Mouse (Mus musculus) layer of hippocampus, adult 11-12 months (tissue): ENCODE measurements around the gene Upk1a.
A peak's percentile ranks its signal among the peaks of the same experiment; 100 is the strongest.

ENCODE experiments used
- DNase-seq: peaks from one replicate; pipeline ENCODE4 v3.0.0; 2022; ENCODE audit warnings: low spot score

Upk1a gene

GRCm38 (mm10) chr7:30612654-30613402, at the start of gene Upk1a:
TSS of gene Upk1a (minus strand) at chr7:30612847.
- no peak for DNase-seq

- DNase-seq, result peak; percentile 99
Observed at GRCm38 (mm10) chr7:30649591-30650540, 37.2 kb upstream of the Upk1a start, which contains the start of gene Rbm42. TSS of gene Rbm42 (minus strand) at chr7:30650317.

GRCm38 (mm10) chr7:30639083-30639482, 26.4 kb upstream of the Upk1a start:
- no peak for DNase-seq

GRCm38 (mm10) chr7:30636395-30636794, 23.7 kb upstream of the Upk1a start:
- no peak for DNase-seq

- no peak for DNase-seq
Observed at GRCm38 (mm10) chr7:30635752-30636151, 23.1 kb upstream of the Upk1a start, which contains the start of gene Etv2. TSS of gene Etv2 (minus strand) at chr7:30635852.

GRCm38 (mm10) chr7:30634621-30635020, 22.0 kb upstream of the Upk1a start:
- DNase-seq, result peak; percentile 35

- DNase-seq, result no peak
Observed at GRCm38 (mm10) chr7:30633762-30634412, 21.2 kb upstream of the Upk1a start.

GRCm38 (mm10) chr7:30629013-30629412, 16.4 kb upstream of the Upk1a start:
- no peak for DNase-seq

- DNase-seq, result no peak
Observed at GRCm38 (mm10) chr7:30626647-30627046, 14.0 kb upstream of the Upk1a start.

- peak; percentile 83 for DNase-seq
Observed at GRCm38 (mm10) chr7:30625530-30626384, 13.1 kb upstream of the Upk1a start, which contains the start of gene Cox6b1. TSS of gene Cox6b1 (minus strand) at chr7:30626151.

GRCm38 (mm10) chr7:30619202-30619601, 6.6 kb upstream of the Upk1a start:
- DNase-seq, result peak; percentile 18

- DNase-seq, result no peak
Observed at GRCm38 (mm10) chr7:30618658-30619057, 6.0 kb upstream of the Upk1a start.

GRCm38 (mm10) chr7:30615049-30615760, 2.6 kb upstream of the Upk1a start:
- DNase-seq, result no peak

GRCm38 (mm10) chr7:30614454-30614853, 1.8 kb upstream of the Upk1a start:
- no peak for DNase-seq

GRCm38 (mm10) chr7:30613529-30614112, 974 bp upstream of the Upk1a start:
- DNase-seq, result peak; percentile 53

GRCm38 (mm10) chr7:30610043-30610442, 2.6 kb downstream of the Upk1a start:
- DNase-seq, result no peak

- no peak for DNase-seq
Observed at GRCm38 (mm10) chr7:30608476-30608875, 4.2 kb downstream of the Upk1a start.

- no peak for DNase-seq
Observed at GRCm38 (mm10) chr7:30607706-30608309, 4.8 kb downstream of the Upk1a start.

GRCm38 (mm10) chr7:30604944-30605343, 7.7 kb downstream of the Upk1a start:
- no peak for DNase-seq

GRCm38 (mm10) chr7:30604424-30604823, 8.2 kb downstream of the Upk1a start:
- DNase-seq, result no peak
